Mouse (Mus musculus) limb, embryonic 11.5 days (tissue): Measurements from ENCODE around the gene Krt5. TPM values are rescaled to one million over a fixed set of nuclear protein-coding genes. Genes with fewer than 3 reads are reported as not detected.

ENCODE experiments used
- ATAC-seq: fragments of 200-750 bp; cut with Nextera tagmentation; 2 replicates; pipeline ENCODE4 v1.8.0; 2017; ENCODE audit warnings: low read depth; ENCODE audit not compliant: insufficient number of reproducible peaks, low FRiP score, low TSS enrichment
- DNase-seq: peaks from one replicate; pipeline ENCODE4 v3.0.0-alpha.2; 2015; ENCODE audit warnings: low spot score
- H3K27ac ChIP-seq: fragments of 300-500 bp; sonication (generic); replicated peaks from 2 replicates; pipeline ENCODE4 v1.5.1; 2014; ENCODE audit warnings: low read depth, mild to moderate bottlenecking, low read length
- H3K27me3 ChIP-seq: fragments of 300-500 bp; sonication (generic); 2 replicates; pipeline ENCODE4 v1.6.1; 2014; ENCODE audit warnings: mild to moderate bottlenecking, low read length, mixed read lengths; ENCODE audit not compliant: control insufficient read depth, insufficient read depth
- H3K36me3 ChIP-seq: fragments of 300-500 bp; sonication (generic); 2 replicates; pipeline ENCODE4 v1.6.1; 2014; ENCODE audit warnings: mild to moderate bottlenecking, low read length, moderate library complexity, mixed read lengths; ENCODE audit not compliant: control insufficient read depth, insufficient read depth
- H3K4me1 ChIP-seq: fragments of 300-500 bp; sonication (generic); 2 replicates; pipeline ENCODE4 v1.6.1; 2014; ENCODE audit warnings: low read length, mixed read lengths; ENCODE audit not compliant: control insufficient read depth, insufficient read depth
- H3K4me2 ChIP-seq: fragments of 300-500 bp; sonication (generic); 2 replicates; pipeline ENCODE4 v1.6.1; 2014; ENCODE audit warnings: low read depth, mild to moderate bottlenecking, moderate library complexity; ENCODE audit not compliant: severe bottlenecking
- H3K4me3 ChIP-seq: fragments of 300-500 bp; sonication (generic); 2 replicates; pipeline ENCODE4 v1.5.1; 2014; ENCODE audit warnings: low read depth, low read length
- H3K9ac ChIP-seq: fragments of 300-500 bp; sonication (generic); 2 replicates; pipeline ENCODE4 v1.6.1; 2014; ENCODE audit warnings: mild to moderate bottlenecking, low read length
- H3K9me3 ChIP-seq: fragments of 300-500 bp; sonication (generic); 2 replicates; pipeline ENCODE4 v1.6.1; 2016; ENCODE audit warnings: low read length; ENCODE audit not compliant: control insufficient read depth
- whole genome bisulfite sequencing: fragments of 180-500 bp; shearing (Covaris S2); extraction: QIAGEN DNeasy Blood & Tissue Kit; methylation state at CpG from one replicate; pipeline ENCODE4 v1.1.7; 2014; 5-methylcytosine and 5-hydroxymethylcytosine counted together
- microRNA-seq: library from miRNA; unstranded; fragments of <30 nt; microRNA quantifications from one replicate; pipeline ENCODE4, GENCODE M21; 2016
- polyA plus RNA-seq: library from polyadenylated mRNA; unstranded; fragments of >200 nt; fragmentation: Nextera tagmentation; extraction: Ambion mirVana; gene quantifications from 2 replicates; pipeline ENCODE4 v1.2.1, GENCODE M21; 2014

The Krt5 gene
- polyA plus RNA-seq, 1 experiment from 2014 or later = 16.0 TPM

DNA sequence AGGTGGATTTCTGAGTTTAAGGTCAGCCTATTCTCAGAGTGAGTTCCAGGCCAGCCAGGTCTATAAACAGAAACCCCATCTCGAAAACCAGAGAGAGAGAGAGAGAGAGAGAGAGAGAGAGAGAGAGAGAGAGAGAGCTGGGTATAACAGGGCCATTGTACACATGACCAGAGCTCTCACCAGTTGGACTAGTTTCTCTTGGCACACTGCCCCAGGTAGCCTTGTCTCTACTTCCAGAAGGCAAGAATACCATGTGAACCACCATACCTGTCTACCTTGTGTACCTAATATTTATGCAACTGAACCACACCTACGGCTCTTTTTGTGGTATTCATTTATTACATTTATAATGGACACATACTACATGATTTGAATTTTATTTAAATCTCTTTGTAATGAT is 24.5 kb downstream of the Krt5 start:
- no peak for DNase-seq
- no peak for ATAC-seq
- no peaks in the 10 kb centered on the region for H3K9me3 ChIP-seq
- H3K27ac ChIP-seq = no peak overlapping the region
- H3K36me3 ChIP-seq = no peaks in the 10 kb centered on the region
- no peaks in the 10 kb centered on the region for H3K27me3 ChIP-seq
- 70% methylated on average over 2 of the region's 2 CpGs for WGBS
- no peak overlapping the region for H3K9ac ChIP-seq
- no peaks in the 10 kb centered on the region for H3K4me1 ChIP-seq
- no peak overlapping the region for H3K4me2 ChIP-seq
- no peak overlapping the region for H3K4me3 ChIP-seq

DNA sequence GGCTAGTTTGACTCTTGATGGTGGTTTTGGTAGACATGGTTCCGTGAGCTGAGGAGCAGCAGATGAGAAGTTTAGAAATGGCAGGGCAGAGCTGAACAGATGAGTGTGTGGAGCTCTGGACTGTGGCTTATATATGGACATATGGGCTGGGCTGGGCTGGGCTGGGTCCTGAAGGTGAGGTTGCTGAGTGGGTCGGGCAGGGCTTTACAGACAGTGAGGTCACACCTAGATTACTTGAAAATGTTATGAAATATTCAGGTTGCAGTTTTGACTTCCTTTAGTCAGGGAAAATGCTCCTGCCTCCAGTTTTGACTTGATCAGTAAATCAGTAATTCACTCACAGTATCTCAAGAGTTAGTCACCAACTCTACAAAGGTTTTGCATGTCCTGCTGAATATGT is 32.5 kb downstream of the Krt5 start, which contains the start of gene Krt6b:
Krt6b (minus strand) TSS at position 101 of the 400 bp plus-strand sequence.
- Histone ChIP-seq H3K4me2 (no peak within 1 kb of the TSS), H3K9me3 (no peaks in the 10 kb centered on the region), H3K36me3 (no peaks in the 10 kb centered on the region), H3K27me3 (no peaks in the 10 kb centered on the region), H3K27ac (no peak within 1 kb of the TSS), H3K4me3 (no peak within 1 kb of the TSS), H3K4me1 (no peaks in the 10 kb centered on the region), H3K9ac (no peak within 1 kb of the TSS)
- ATAC-seq (no peak), DNase-seq (no peak)
- WGBS = 88% methylated on average over 2 of the region's 2 CpGs

DNA sequence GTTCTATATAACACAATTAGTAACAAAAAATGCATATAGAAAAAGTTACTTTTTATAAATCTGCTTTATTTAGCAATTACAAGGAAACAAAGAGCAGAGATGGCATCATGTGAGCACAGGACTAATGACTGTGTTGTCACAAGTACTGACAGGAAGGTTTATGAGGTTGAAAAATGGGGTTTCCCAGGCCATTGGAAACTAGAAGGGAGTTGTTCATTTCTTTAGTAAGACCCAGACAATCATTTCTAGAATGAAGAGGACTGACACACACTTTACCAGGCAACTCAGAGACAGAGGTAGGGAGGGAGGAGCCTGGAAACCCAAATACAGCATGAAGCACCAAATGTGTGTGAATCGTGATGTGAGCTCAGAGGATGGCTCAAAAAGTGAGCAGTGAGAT is 36.7 kb downstream of the Krt5 start:
- no peaks in the 10 kb centered on the region for H3K9me3 ChIP-seq
- H3K4me3 ChIP-seq = no peak overlapping the region
- H3K27me3 ChIP-seq = no peaks in the 10 kb centered on the region
- no peaks in the 10 kb centered on the region for H3K36me3 ChIP-seq
- H3K27ac ChIP-seq = no peak overlapping the region
- DNase-seq (no peak), ATAC-seq (no peak)
- WGBS = 82% methylated on average over 1 of the region's 1 CpGs
- H3K9ac ChIP-seq = no peak overlapping the region
- H3K4me1 ChIP-seq = no peaks in the 10 kb centered on the region
- H3K4me2 ChIP-seq = no peak overlapping the region

Small RNA genes lying within 50 kb of the gene (microRNA-seq; reads per million reads assigned to microRNA genes)
- gene Gm44323 (not detected), gene Gm44342 (not detected), gene Gm44383 (not detected)

Other genes with a start within 250 kb of the Krt5 start
- not detected in 2 replicates for gene Krt81, start 249.1 kb downstream of the Krt5 start, polyA plus RNA-seq
- gene Krt86, start 239.4 kb downstream of the Krt5 start, polyA plus RNA-seq = not detected in 2 replicates
- gene Krt83, start 221.4 kb downstream of the Krt5 start, polyA plus RNA-seq = not detected in 2 replicates
- gene Gm49425, start 195.6 kb downstream of the Krt5 start, polyA plus RNA-seq = not detected in 2 replicates
- gene Krt84, start 180.1 kb downstream of the Krt5 start, polyA plus RNA-seq = not detected in 2 replicates
- gene Krt82, start 162.2 kb downstream of the Krt5 start, polyA plus RNA-seq = 0.14 TPM in 1 of 2 replicates, not detected in the other
- not detected in 2 replicates for gene Krt90, start 149.9 kb downstream of the Krt5 start, polyA plus RNA-seq
- not detected in 2 replicates for gene Krt75, start 139.0 kb downstream of the Krt5 start, polyA plus RNA-seq
- gene Gm5414, start 84.7 kb downstream of the Krt5 start, polyA plus RNA-seq = not detected in 2 replicates
- gene Gm5478, start 65.5 kb downstream of the Krt5 start, polyA plus RNA-seq = not detected in 2 replicates
- not detected in 2 replicates for gene Krt6b, start 32.6 kb downstream of the Krt5 start, polyA plus RNA-seq
- 0.38 TPM in 1 of 2 replicates, not detected in the other for gene Krt6a, start 18.6 kb downstream of the Krt5 start, polyA plus RNA-seq
- 0.11 TPM in 1 of 2 replicates, not detected in the other for gene Krt71, start 30.2 kb upstream of the Krt5 start, polyA plus RNA-seq
- not detected in 2 replicates for gene Krt72, start 73.6 kb upstream of the Krt5 start, polyA plus RNA-seq
- not detected in 2 replicates for gene Krt73, start 89.4 kb upstream of the Krt5 start, polyA plus RNA-seq
- gene Krt2, start 105.3 kb upstream of the Krt5 start, polyA plus RNA-seq = not detected in 2 replicates
- gene Krt1, start 137.9 kb upstream of the Krt5 start, polyA plus RNA-seq = 0.61 and 0.75 TPM in 2 replicates
- not detected in 2 replicates for gene Krt77, start 156.8 kb upstream of the Krt5 start, polyA plus RNA-seq
- not detected in 2 replicates for gene Krt76, start 180.0 kb upstream of the Krt5 start, polyA plus RNA-seq
- gene Krt4, start 211.8 kb upstream of the Krt5 start, polyA plus RNA-seq = not detected in 2 replicates
- not detected in 2 replicates for gene Krt79, start 227.4 kb upstream of the Krt5 start, polyA plus RNA-seq
- not detected in 2 replicates for gene Krt78, start 241.4 kb upstream of the Krt5 start, polyA plus RNA-seq